Mouse (Mus musculus): ENCODE measurements around the gene Prnp.

GRCm38 (mm10) chr2:131980866-131981265 is 71.1 kb downstream of the Prnp start:
- TF ChIP-seq CTCF (IDR thresholded peaks at IDR 0.05; ENCODE audit: borderline replicate concordance, insufficient read depth, low read length) = no peak
- no peak for TF ChIP-seq POLR2A (IDR thresholded peaks at IDR 0.05; ENCODE audit: low read depth, low read length)

All from embryonic fibroblast, embryonic 13.5 days (primary cell).